Mouse (Mus musculus) midbrain, embryonic 10.5 days (tissue): ENCODE measurements around the gene Ticam1. TPM values are rescaled to one million over a fixed set of nuclear protein-coding genes. Genes with fewer than 3 reads are reported as not detected.
A peak's percentile ranks its signal among the peaks of the same experiment; 100 is the strongest.

Experiments used
- DNase-seq: peaks from one replicate; pipeline ENCODE4 v3.0.0-alpha.2; 2017; ENCODE audit warnings: low spot score
- H3K27ac ChIP-seq: fragments of 300-500 bp; sonication (generic); replicated peaks from 2 replicates; pipeline ENCODE4 v1.5.1; 2016; ENCODE audit warnings: mild to moderate bottlenecking
- H3K27me3 ChIP-seq: fragments of 300-500 bp; sonication (generic); 2 replicates; pipeline ENCODE4 v1.6.1; 2016; ENCODE audit warnings: low read depth, mild to moderate bottlenecking; ENCODE audit not compliant: poor library complexity, severe bottlenecking
- H3K36me3 ChIP-seq: fragments of 300-500 bp; sonication (generic); 2 replicates; pipeline ENCODE4 v1.6.1; 2016; ENCODE audit warnings: mild to moderate bottlenecking, moderate library complexity
- H3K4me1 ChIP-seq: fragments of 300-500 bp; sonication (generic); 2 replicates; pipeline ENCODE4 v1.6.1; 2016
- H3K4me3 ChIP-seq: fragments of 300-500 bp; sonication (generic); 2 replicates; pipeline ENCODE4 v1.5.1; 2016; ENCODE audit warnings: mild to moderate bottlenecking, moderate library complexity
- H3K9me3 ChIP-seq: fragments of 300-500 bp; sonication (generic); replicated peaks from 2 replicates; pipeline ENCODE4 v1.6.1; 2016; ENCODE audit warnings: mild to moderate bottlenecking
- WGBS: fragments of 180-500 bp; shearing (Covaris S2); methylation state at CpG from one replicate; pipeline ENCODE4 v1.1.7; 2016; 5-methylcytosine and 5-hydroxymethylcytosine counted together
- polyA plus RNA-seq: library from polyadenylated mRNA; unstranded; fragments of >200 nt; fragmentation: Nextera tagmentation; extraction: Ambion mirVana; gene quantifications from 2 replicates; pipeline ENCODE4 v1.2.1, GENCODE M21; 2016

The Ticam1 gene
- polyA plus RNA-seq, 1 experiment from 2014 or later, result 2.4 TPM

GRCm38 (mm10) chr17:56255863-56256238, 20.7 kb downstream of the Ticam1 start:
- Histone ChIP-seq H3K4me3 (peak overlapping the region; percentile 74), H3K9me3 (no peaks in the 10 kb centered on the region), H3K4me1 (peaks cover 46% of the 10 kb centered on the region), H3K27ac (peak overlapping the region; percentile 85), H3K27me3 (no peaks in the 10 kb centered on the region), H3K36me3 (peaks cover 35% of the 10 kb centered on the region)
- DNase-seq, result peak; percentile 99
- WGBS, result under 1% methylated on average over 32 of the region's 32 CpGs

- peak; percentile 33 for DNase-seq
- Histone ChIP-seq H3K9me3 (no peaks in the 10 kb centered on the region), H3K4me3 (peak overlapping the region; percentile 74), H3K27me3 (no peaks in the 10 kb centered on the region), H3K36me3 (peaks cover 30% of the 10 kb centered on the region), H3K27ac (peak overlapping the region; percentile 85; the same call in 1 of the 2 replicates), H3K4me1 (peaks cover 46% of the 10 kb centered on the region)
- 15% methylated on average over 9 of the region's 9 CpGs for WGBS
Measured at GRCm38 (mm10) chr17:56255429-56255828, 21.2 kb downstream of the Ticam1 start.

GRCm38 (mm10) chr17:56254695-56255094, 21.9 kb downstream of the Ticam1 start:
- WGBS, result 79% methylated on average over 4 of the region's 4 CpGs
- Histone ChIP-seq H3K36me3 (peaks cover 23% of the 10 kb centered on the region), H3K4me1 (peaks cover 40% of the 10 kb centered on the region), H3K9me3 (no peaks in the 10 kb centered on the region), H3K27ac (no peak overlapping the region), H3K27me3 (no peaks in the 10 kb centered on the region), H3K4me3 (no peak overlapping the region)
- no peak for DNase-seq

- no peaks in the 10 kb centered on the region for H3K36me3 ChIP-seq
- H3K9me3 ChIP-seq, result no peaks in the 10 kb centered on the region
- no peak overlapping the region for H3K27ac ChIP-seq
- H3K27me3 ChIP-seq, result no peaks in the 10 kb centered on the region
- peak; percentile 53 for DNase-seq
- peak overlapping the region; percentile 5 for H3K4me3 ChIP-seq
- peaks cover 13% of the 10 kb centered on the region for H3K4me1 ChIP-seq
- WGBS, result 27% methylated on average over 6 of the region's 6 CpGs
Measured at GRCm38 (mm10) chr17:56251136-56251829, 25.3 kb downstream of the Ticam1 start.

GRCm38 (mm10) chr17:56245608-56246007, 31.0 kb downstream of the Ticam1 start:
- Histone ChIP-seq H3K27ac (no peak overlapping the region), H3K36me3 (no peaks in the 10 kb centered on the region), H3K9me3 (no peaks in the 10 kb centered on the region), H3K27me3 (peaks cover 6% of the 10 kb centered on the region; the same call in 1 of the 2 replicates), H3K4me1 (peaks cover 9% of the 10 kb centered on the region), H3K4me3 (no peak overlapping the region)
- DNase-seq, result no peak
- WGBS, result 70% methylated on average over 7 of the region's 7 CpGs

- Histone ChIP-seq H3K4me1 (peaks cover 10% of the 10 kb centered on the region; the same call in 1 of the 2 replicates), H3K27ac (no peak overlapping the region), H3K27me3 (peaks cover 6% of the 10 kb centered on the region; the same call in 1 of the 2 replicates), H3K9me3 (no peaks in the 10 kb centered on the region), H3K4me3 (peak overlapping the region; percentile 44), H3K36me3 (no peaks in the 10 kb centered on the region)
- under 1% methylated on average over 33 of the region's 33 CpGs for WGBS
- peak; percentile 84 for DNase-seq
Measured at GRCm38 (mm10) chr17:56241541-56242401, 34.8 kb downstream of the Ticam1 start.

- WGBS, result 2% methylated on average over 14 of the region's 14 CpGs
Measured at GRCm38 (mm10) chr17:56233818-56234469, 42.6 kb downstream of the Ticam1 start.

GRCm38 (mm10) chr17:56233389-56233788, 43.2 kb downstream of the Ticam1 start:
- H3K27me3 ChIP-seq, result no peaks in the 10 kb centered on the region
- peaks cover 16% of the 10 kb centered on the region for H3K4me1 ChIP-seq
- 54% methylated on average over 8 of the region's 8 CpGs for WGBS
- no peak overlapping the region for H3K27ac ChIP-seq
- no peak for DNase-seq
- peak overlapping the region; percentile 35 for H3K4me3 ChIP-seq
- H3K36me3 ChIP-seq, result no peaks in the 10 kb centered on the region
- H3K9me3 ChIP-seq, result no peaks in the 10 kb centered on the region

More at GRCm38 (mm10) chr17:56233818-56234469, 42.6 kb downstream of the Ticam1 start:
- H3K4me3 ChIP-seq, result peak overlapping the region; percentile 35
- no peaks in the 10 kb centered on the region for H3K27me3 ChIP-seq
- H3K4me1 ChIP-seq, result peaks cover 16% of the 10 kb centered on the region
- H3K27ac ChIP-seq, result no peak overlapping the region; the same call in 1 of the 2 replicates
- peak; percentile 83 for DNase-seq
- H3K36me3 ChIP-seq, result no peaks in the 10 kb centered on the region
- H3K9me3 ChIP-seq, result no peaks in the 10 kb centered on the region

GRCm38 (mm10) chr17:56229943-56230342, 46.6 kb downstream of the Ticam1 start:
- H3K27me3 ChIP-seq, result no peaks in the 10 kb centered on the region
- peaks cover 12% of the 10 kb centered on the region for H3K4me1 ChIP-seq
- no peaks in the 10 kb centered on the region for H3K9me3 ChIP-seq
- 70% methylated on average over 10 of the region's 10 CpGs for WGBS
- no peak for DNase-seq
- H3K4me3 ChIP-seq, result no peak overlapping the region
- H3K27ac ChIP-seq, result no peak overlapping the region
- no peaks in the 10 kb centered on the region for H3K36me3 ChIP-seq

- no peaks in the 10 kb centered on the region for H3K4me1 ChIP-seq
- no peak overlapping the region for H3K27ac ChIP-seq
- no peak overlapping the region for H3K4me3 ChIP-seq
- 75% methylated on average over 3 of the region's 3 CpGs for WGBS
- no peak for DNase-seq
- no peaks in the 10 kb centered on the region for H3K36me3 ChIP-seq
- no peaks in the 10 kb centered on the region for H3K27me3 ChIP-seq
- no peaks in the 10 kb centered on the region for H3K9me3 ChIP-seq
Measured at GRCm38 (mm10) chr17:56226566-56226965, 50.0 kb downstream of the Ticam1 start.

- Histone ChIP-seq H3K27me3 (no peaks in the 10 kb centered on the region), H3K27ac (no peak overlapping the region), H3K4me1 (no peaks in the 10 kb centered on the region), H3K36me3 (no peaks in the 10 kb centered on the region), H3K9me3 (no peaks in the 10 kb centered on the region), H3K4me3 (no peak overlapping the region)
- DNase-seq, result no peak
- 71% methylated on average over 1 of the region's 1 CpGs for WGBS
Measured at GRCm38 (mm10) chr17:56224916-56225315, 51.7 kb downstream of the Ticam1 start.

- 81% methylated on average over 3 of the region's 3 CpGs for WGBS
- peak overlapping the region; percentile 96 for H3K4me3 ChIP-seq
- peaks cover 34% of the 10 kb centered on the region for H3K4me1 ChIP-seq
- H3K27me3 ChIP-seq, result no peaks in the 10 kb centered on the region
- peaks cover 7% of the 10 kb centered on the region for H3K36me3 ChIP-seq
- H3K9me3 ChIP-seq, result no peaks in the 10 kb centered on the region
- no peak overlapping the region for H3K27ac ChIP-seq
- no peak for DNase-seq
Measured at GRCm38 (mm10) chr17:56219805-56220204, 56.8 kb downstream of the Ticam1 start.
